Mouse (Mus musculus) forebrain, embryonic 15.5 days (tissue): ENCODE measurements around the gene Gm21762. TPM values are rescaled to one million over a fixed set of nuclear protein-coding genes. Genes with fewer than 3 reads are reported as not detected.
"Not testable (repeated sequence)": the region's sequence is repeated elsewhere in the genome, so short reads cannot be mapped to it uniquely, and the experiment has no call there.

Source experiments
- ATAC-seq: fragments of 200-750 bp; cut with Nextera tagmentation; replicated peaks from 2 replicates; pipeline ENCODE4 v1.8.0; 2017; ENCODE audit warnings: mild to moderate bottlenecking, moderate TSS enrichment, moderate library complexity
- H3K27ac ChIP-seq: fragments of 300-500 bp; sonication (generic); replicated peaks from 2 replicates; pipeline ENCODE4 v1.5.1; 2015; ENCODE audit warnings: mild to moderate bottlenecking, inconsistent platforms
- H3K27me3 ChIP-seq: fragments of 300-500 bp; sonication (generic); 2 replicates; pipeline ENCODE4 v1.6.1; 2015; ENCODE audit warnings: inconsistent platforms
- H3K36me3 ChIP-seq: fragments of 300-500 bp; sonication (generic); 2 replicates; pipeline ENCODE4 v1.6.1; 2015; ENCODE audit warnings: mild to moderate bottlenecking, inconsistent platforms
- H3K4me1 ChIP-seq: fragments of 300-500 bp; sonication (generic); 2 replicates; pipeline ENCODE4 v1.6.1; 2015; ENCODE audit warnings: inconsistent platforms
- H3K4me2 ChIP-seq: fragments of 300-500 bp; sonication (generic); replicated peaks from 2 replicates; pipeline ENCODE4 v1.6.1; 2015; ENCODE audit warnings: mild to moderate bottlenecking, inconsistent platforms
- H3K4me3 ChIP-seq: fragments of 300-500 bp; sonication (generic); 2 replicates; pipeline ENCODE4 v1.5.1; 2015; ENCODE audit warnings: mild to moderate bottlenecking, inconsistent platforms
- H3K9ac ChIP-seq: fragments of 300-500 bp; sonication (generic); replicated peaks from 2 replicates; pipeline ENCODE4 v1.6.1; 2015; ENCODE audit warnings: mild to moderate bottlenecking, inconsistent platforms
- H3K9me3 ChIP-seq: fragments of 300-500 bp; sonication (generic); 2 replicates; pipeline ENCODE4 v1.6.1; 2016; ENCODE audit warnings: inconsistent platforms
- WGBS: fragments of 180-500 bp; shearing (Covaris S2); methylation state at CpG from one replicate; pipeline ENCODE4 v1.1.7; 2015; ENCODE audit warnings: mixed read lengths; 5-methylcytosine and 5-hydroxymethylcytosine counted together
- polyA plus RNA-seq: library from polyadenylated mRNA; unstranded; fragments of >200 nt; fragmentation: Nextera tagmentation; extraction: Ambion mirVana; gene quantifications from 2 replicates; pipeline ENCODE4 v1.2.1, GENCODE M21; 2015

Gm21762 gene
- polyA plus RNA-seq, 1 experiment from 2014 or later: not detected

DNA sequence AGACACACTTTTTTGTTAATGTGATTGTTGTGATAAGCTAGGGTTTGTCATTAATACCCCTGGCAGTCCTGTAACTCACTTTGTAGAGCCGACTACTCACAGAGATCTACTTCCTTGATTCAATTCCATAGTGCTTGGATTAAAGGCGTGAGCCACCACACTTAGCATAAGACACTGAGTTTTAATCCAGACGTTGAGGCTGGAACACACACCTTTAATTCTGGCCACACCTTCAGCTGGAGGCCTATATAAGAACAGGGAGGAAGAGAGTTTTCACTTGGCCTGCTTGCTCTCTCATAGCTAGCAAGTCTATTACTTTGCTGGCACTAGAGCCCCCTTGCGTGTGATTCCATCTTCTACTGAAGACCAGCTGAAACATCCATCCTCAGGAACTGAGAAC is 43.6 kb downstream of the Gm21762 start, which contains the start of gene Gm21818:
Gene Gm21818 (plus strand): TSS at position 301 of the 400 bp plus-strand sequence.
- not testable (repeated sequence) for H3K27ac ChIP-seq, H3K36me3 ChIP-seq, H3K27me3 ChIP-seq, H3K4me3 ChIP-seq, H3K4me2 ChIP-seq, ATAC-seq, H3K4me1 ChIP-seq, H3K9me3 ChIP-seq, H3K9ac ChIP-seq
- 71% methylated on average over 4 of the region's 4 CpGs for WGBS

DNA sequence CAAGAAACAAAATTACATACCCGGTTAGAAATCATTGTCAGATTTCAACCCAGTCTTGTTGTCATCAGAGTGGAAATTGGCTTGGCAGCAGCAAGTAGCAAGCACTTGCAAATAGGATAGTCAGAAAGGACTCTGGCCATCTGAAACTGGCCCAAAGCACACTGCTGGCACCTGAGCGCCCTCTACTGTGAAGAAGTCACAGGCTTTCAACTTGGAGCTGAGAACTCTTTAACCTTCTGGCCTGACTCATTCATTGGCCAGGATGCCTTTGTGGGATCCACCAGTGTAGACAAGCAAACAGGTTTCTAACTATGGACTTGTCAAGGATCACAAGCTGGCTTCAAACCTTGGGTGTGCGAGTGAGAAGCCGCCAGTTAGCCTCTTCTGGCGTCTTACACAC is 47.4 kb downstream of the Gm21762 start:
- H3K4me3 ChIP-seq, H3K27ac ChIP-seq, H3K4me2 ChIP-seq, H3K36me3 ChIP-seq, ATAC-seq, H3K27me3 ChIP-seq, H3K4me1 ChIP-seq, H3K9me3 ChIP-seq, H3K9ac ChIP-seq: not testable (repeated sequence)
- 56% methylated on average over 5 of the region's 5 CpGs for WGBS

Other genes starting within 250 kb of the Gm21762 start
- not detected in 2 replicates for gene Gm36079, start 188.9 kb downstream of the Gm21762 start, polyA plus RNA-seq
- gene Gm21188, start 163.8 kb downstream of the Gm21762 start, polyA plus RNA-seq: 0.27 TPM in 1 of 2 replicates, not detected in the other
- not detected in 2 replicates for gene Gm20767, start 75.7 kb downstream of the Gm21762 start, polyA plus RNA-seq
- not detected in 2 replicates for gene Gm21818, start 43.5 kb downstream of the Gm21762 start, polyA plus RNA-seq
- gene Gm21731, start 23.2 kb upstream of the Gm21762 start, polyA plus RNA-seq: not detected in 2 replicates
- gene AF067061, start 47.2 kb upstream of the Gm21762 start, polyA plus RNA-seq: not detected in 2 replicates
- gene BC147527, start 84.4 kb upstream of the Gm21762 start, polyA plus RNA-seq: not detected in 2 replicates
- gene Tcstv3, start 100.9 kb upstream of the Gm21762 start, polyA plus RNA-seq: not detected in 2 replicates